Comparison of ENCODE assay signal across 18 mouse cellular contexts in the genomic region with DNA sequence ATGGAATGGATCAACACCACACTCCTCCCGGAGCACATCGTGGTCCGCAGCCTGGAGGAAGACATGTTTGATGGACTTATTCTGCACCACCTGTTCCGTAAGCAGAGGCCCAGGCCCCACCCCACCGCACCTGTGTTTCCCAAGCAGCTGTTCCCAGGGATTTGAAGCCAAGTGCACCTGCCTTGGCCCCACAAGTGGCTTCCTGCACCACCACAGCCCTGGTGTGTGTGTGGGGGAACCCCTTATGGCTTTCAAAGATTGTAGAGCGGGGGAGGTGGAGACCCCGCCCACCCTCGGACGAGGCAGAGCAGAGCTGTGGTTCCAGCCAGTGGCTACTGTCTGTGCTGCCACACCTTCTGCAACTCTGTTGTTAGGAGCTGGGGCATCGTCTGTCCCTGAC.
"Had no signal": no experiment of that assay in that cellular context is flagged by ENCODE, and none has a peak within 500 bp of the region (broad histone marks: within the 10 kb centered on the region; RNA-seq: fewer than 3 reads in every experiment).

No protein-coding gene starts in this region.

- H3K4me1 ChIP-seq: lung, embryonic 15.5 days had no signal

- H3K36me3 ChIP-seq: limb, embryonic 12.5 days; liver, embryonic 13.5 days; lung, embryonic 15.5 days; midbrain, embryonic 13.5 days; neural tube, embryonic 13.5 days had no signal

- H3K27ac ChIP-seq: limb, embryonic 12.5 days; liver, embryonic 13.5 days; lung, embryonic 15.5 days; macrophage; midbrain, embryonic 13.5 days; neural tube, embryonic 13.5 days had no signal

- DNase-seq: kidney, adult 8-10 months; kidney, postnatal 25 days; layer of hippocampus, postnatal 36 days; liver; liver, embryonic 13.5 days; liver, postnatal 0 days; lung, postnatal 14 days; retina, postnatal 1 day; right cerebral cortex, postnatal 4 days; spleen, adult 18-20 months had no signal

- ATAC-seq: inflammation-experienced regulatory T-cells, adult 6 months; intestine, postnatal 0 days; liver, postnatal 0 days; midbrain, embryonic 13.5 days had no signal

- H3K4me3 ChIP-seq: limb, embryonic 12.5 days; liver, embryonic 13.5 days; lung, embryonic 15.5 days; megakaryocyte, embryonic 14.5 days; midbrain, embryonic 13.5 days; neural tube, embryonic 13.5 days had no signal

- H3K9ac ChIP-seq: limb, embryonic 12.5 days; liver, embryonic 13.5 days; liver, postnatal 0 days; lung, embryonic 15.5 days; midbrain, embryonic 13.5 days; neural tube, embryonic 13.5 days had no signal

- H3K9me3 ChIP-seq: limb, embryonic 12.5 days; liver, embryonic 13.5 days; lung, embryonic 15.5 days; megakaryocyte, embryonic 14.5 days; midbrain, embryonic 13.5 days; neural tube, embryonic 13.5 days had no signal

- H3K4me2 ChIP-seq: limb, embryonic 12.5 days; liver, embryonic 13.5 days; lung, embryonic 15.5 days; midbrain, embryonic 13.5 days; neural tube, embryonic 13.5 days had no signal

- H3K27me3 ChIP-seq: limb, embryonic 12.5 days; liver, embryonic 13.5 days; lung, embryonic 15.5 days; megakaryocyte, embryonic 14.5 days; midbrain, embryonic 13.5 days; neural tube, embryonic 13.5 days had no signal
